Mouse (Mus musculus): ENCODE results near the gene Ttc22. TPM values are rescaled to one million over a fixed set of nuclear protein-coding genes. Genes with fewer than 3 reads are reported as not detected.

The Ttc22 gene
- polyA plus RNA-seq (2014; fragmentation: Illumina TruSeq; extraction: RNeasy Lipid Tissue Mini Kit (QIAGEN cat#74804); ENCODE audit: low replicate concordance) = 2.5 TPM

GRCm38 (mm10) chr4:106622030-106622493 lies at the start of gene Ttc22:
Ttc22 (plus strand) TSS chr4:106622432.

GRCm38 (mm10) chr4:106617056-106617455 lies 5.2 kb upstream of the Ttc22 start, which contains the start of gene Lexm:
Lexm (minus strand) TSS chr4:106617241.

GRCm38 (mm10) chr4:106650833-106651527 lies 28.7 kb downstream of the Ttc22 start, which contains the start of gene Pars2:
Pars2 (plus strand) TSS chr4:106651069.

GRCm38 (mm10) chr4:106678442-106679118 lies 56.3 kb downstream of the Ttc22 start, which contains the start of gene Ttc4:
Ttc4 (minus strand) TSS chr4:106678944.

Other genes starting within 250 kb of the Ttc22 start
- 0.11 TPM for gene Pcsk9, start 158.1 kb upstream of the Ttc22 start, polyA plus RNA-seq (2014; fragmentation: Illumina TruSeq; extraction: RNeasy Lipid Tissue Mini Kit (QIAGEN cat#74804); ENCODE audit: low replicate concordance)
- gene Bsnd, start 130.1 kb upstream of the Ttc22 start, polyA plus RNA-seq (2014; fragmentation: Illumina TruSeq; extraction: RNeasy Lipid Tissue Mini Kit (QIAGEN cat#74804); ENCODE audit: low replicate concordance) = not detected
- gene Dhcr24, start 61.4 kb upstream of the Ttc22 start, polyA plus RNA-seq (2014; fragmentation: Illumina TruSeq; extraction: RNeasy Lipid Tissue Mini Kit (QIAGEN cat#74804); ENCODE audit: low replicate concordance) = 1.6 TPM
- not detected for gene Lexm, start 5.2 kb upstream of the Ttc22 start, polyA plus RNA-seq (2014; fragmentation: Illumina TruSeq; extraction: RNeasy Lipid Tissue Mini Kit (QIAGEN cat#74804); ENCODE audit: low replicate concordance)
- 1.4 TPM for gene Pars2, start 28.6 kb downstream of the Ttc22 start, polyA plus RNA-seq (2014; fragmentation: Illumina TruSeq; extraction: RNeasy Lipid Tissue Mini Kit (QIAGEN cat#74804); ENCODE audit: low replicate concordance)
- gene Ttc4, start 56.5 kb downstream of the Ttc22 start, polyA plus RNA-seq (2014; fragmentation: Illumina TruSeq; extraction: RNeasy Lipid Tissue Mini Kit (QIAGEN cat#74804); ENCODE audit: low replicate concordance) = 37.9 TPM
- gene Mroh7, start 108.5 kb downstream of the Ttc22 start, polyA plus RNA-seq (2014; fragmentation: Illumina TruSeq; extraction: RNeasy Lipid Tissue Mini Kit (QIAGEN cat#74804); ENCODE audit: low replicate concordance) = 0.07 TPM
- gene Fam151a, start 111.5 kb downstream of the Ttc22 start, polyA plus RNA-seq (2014; fragmentation: Illumina TruSeq; extraction: RNeasy Lipid Tissue Mini Kit (QIAGEN cat#74804); ENCODE audit: low replicate concordance) = not detected
- gene Acot11, start 182.6 kb downstream of the Ttc22 start, polyA plus RNA-seq (2014; fragmentation: Illumina TruSeq; extraction: RNeasy Lipid Tissue Mini Kit (QIAGEN cat#74804); ENCODE audit: low replicate concordance) = 6.8 TPM